Mouse (Mus musculus): ENCODE measurements at regions not wholly inside any gene's neighbourhood (a gene's known extent, or its start where the extent isn't known, plus 50 kb on each side); places are given as distances from the start of the nearest gene placed in this dataset.

- ATAC-seq (replicated peaks; ENCODE audit: low FRiP score, poor library complexity, severe bottlenecking): no peak
These were observed 185.7 kb downstream of the Hace1 start for GRCm38 (mm10) chr10:45763160-45763955.

- no peak for ATAC-seq (replicated peaks; ENCODE audit: low FRiP score, poor library complexity, severe bottlenecking)
These were observed 202.1 kb downstream of the Hace1 start for GRCm38 (mm10) chr10:45779720-45780119.

GRCm38 (mm10) chr10:45783026-45783425, 205.4 kb downstream of the Hace1 start:
- no peak for ATAC-seq (replicated peaks; ENCODE audit: low FRiP score, poor library complexity, severe bottlenecking)

GRCm38 (mm10) chr10:45783461-45784149, 206.0 kb downstream of the Hace1 start:
- no peak for ATAC-seq (replicated peaks; ENCODE audit: low FRiP score, poor library complexity, severe bottlenecking)

GRCm38 (mm10) chr10:45784150-45784479, 206.5 kb downstream of the Hace1 start:
- ATAC-seq (replicated peaks; ENCODE audit: low FRiP score, poor library complexity, severe bottlenecking): no peak

GRCm38 (mm10) chr10:45784575-45784974, 206.9 kb downstream of the Hace1 start:
- ATAC-seq (replicated peaks; ENCODE audit: low FRiP score, poor library complexity, severe bottlenecking): no peak

- no peak for ATAC-seq (replicated peaks; ENCODE audit: low FRiP score, poor library complexity, severe bottlenecking)
These were observed 210.7 kb downstream of the Hace1 start for GRCm38 (mm10) chr10:45788356-45788755.

GRCm38 (mm10) chr10:45795582-45795981, 218.0 kb downstream of the Hace1 start:
- no peak for ATAC-seq (replicated peaks; ENCODE audit: low FRiP score, poor library complexity, severe bottlenecking)

- no peak for ATAC-seq (replicated peaks; ENCODE audit: low FRiP score, poor library complexity, severe bottlenecking)
These were observed 222.6 kb downstream of the Hace1 start for GRCm38 (mm10) chr10:45800070-45800851.

- ATAC-seq (replicated peaks; ENCODE audit: low FRiP score, poor library complexity, severe bottlenecking): no peak
These were observed 223.8 kb downstream of the Hace1 start for GRCm38 (mm10) chr10:45801463-45801862.

- ATAC-seq (replicated peaks; ENCODE audit: low FRiP score, poor library complexity, severe bottlenecking): no peak
These were observed 229.6 kb downstream of the Hace1 start for GRCm38 (mm10) chr10:45806984-45807827.

GRCm38 (mm10) chr10:45811882-45812281, 234.3 kb downstream of the Hace1 start:
- ATAC-seq (replicated peaks; ENCODE audit: low FRiP score, poor library complexity, severe bottlenecking): no peak

- ATAC-seq (replicated peaks; ENCODE audit: low FRiP score, poor library complexity, severe bottlenecking): no peak
These were observed 236.2 kb downstream of the Hace1 start for GRCm38 (mm10) chr10:45813804-45814203.

GRCm38 (mm10) chr10:45816679-45817078, 239.1 kb downstream of the Hace1 start:
- no peak for ATAC-seq (replicated peaks; ENCODE audit: low FRiP score, poor library complexity, severe bottlenecking)

GRCm38 (mm10) chr10:45820986-45821655, 243.5 kb downstream of the Hace1 start:
- ATAC-seq (replicated peaks; ENCODE audit: low FRiP score, poor library complexity, severe bottlenecking): no peak

- ATAC-seq (replicated peaks; ENCODE audit: low FRiP score, poor library complexity, severe bottlenecking): no peak
These were observed 244.6 kb downstream of the Hace1 start for GRCm38 (mm10) chr10:45822251-45822650.

GRCm38 (mm10) chr10:45823612-45824011, 246.0 kb downstream of the Hace1 start:
- no peak for ATAC-seq (replicated peaks; ENCODE audit: low FRiP score, poor library complexity, severe bottlenecking)

- ATAC-seq (replicated peaks; ENCODE audit: low FRiP score, poor library complexity, severe bottlenecking): no peak
These were observed 271.0 kb downstream of the Hace1 start for GRCm38 (mm10) chr10:45848654-45849053.

GRCm38 (mm10) chr10:45849841-45850240, 272.2 kb downstream of the Hace1 start:
- ATAC-seq (replicated peaks; ENCODE audit: low FRiP score, poor library complexity, severe bottlenecking): no peak
